Mouse (Mus musculus) cerebellum, postnatal 14 days (tissue): ENCODE data around the gene Adam17.

Source experiments
- DNase-seq, 2 experiments: peaks; one replicate each; pipeline ENCODE4 v3.0.0; 2021; ENCODE audit warnings: mixed read lengths in 2 of 2

Adam17 gene

GRCm38 (mm10) chr12:21305741-21306140 lies 67.7 kb downstream of the Adam17 start:
- no peak for DNase-seq

GRCm38 (mm10) chr12:21302361-21302783 lies 71.1 kb downstream of the Adam17 start:
- no peak for DNase-seq

- DNase-seq: no peak
Measured at GRCm38 (mm10) chr12:21301932-21302331, 71.5 kb downstream of the Adam17 start.

GRCm38 (mm10) chr12:21301324-21301723 lies 72.1 kb downstream of the Adam17 start:
- DNase-seq: no peak

- no peak for DNase-seq
Measured at GRCm38 (mm10) chr12:21298856-21299255, 74.6 kb downstream of the Adam17 start.

GRCm38 (mm10) chr12:21289651-21290050 lies 83.8 kb downstream of the Adam17 start:
- no peak for DNase-seq

GRCm38 (mm10) chr12:21288716-21289395 lies 84.6 kb downstream of the Adam17 start:
- DNase-seq: no peak

- DNase-seq: peak in 1 of 2 experiments; percentile 19
Measured at GRCm38 (mm10) chr12:21286712-21287650, 86.5 kb downstream of the Adam17 start.

- peak; percentile 99 for DNase-seq
Measured at GRCm38 (mm10) chr12:21286243-21286622, 87.2 kb downstream of the Adam17 start, which contains the start of gene Itgb1bp1. Itgb1bp1 (minus strand) TSS chr12:21286284.

GRCm38 (mm10) chr12:21285508-21286242 lies 87.8 kb downstream of the Adam17 start:
- DNase-seq: no peak

- no peak for DNase-seq
Measured at GRCm38 (mm10) chr12:21284761-21285441, 88.5 kb downstream of the Adam17 start, which contains the start of gene Cpsf3. Cpsf3 (plus strand) TSS chr12:21285391.

GRCm38 (mm10) chr12:21277352-21277864 lies 96.0 kb downstream of the Adam17 start:
- peak in 1 of 2 experiments; percentile 30 for DNase-seq

- DNase-seq: peak; percentile 51 to 84
Measured at GRCm38 (mm10) chr12:21274446-21274845, 99.0 kb downstream of the Adam17 start.
